Mouse (Mus musculus): ENCODE measurements around the gene Tcf25. TPM values are rescaled to one million over a fixed set of nuclear protein-coding genes. Genes with fewer than 3 reads are reported as not detected.
A peak's percentile ranks its signal among the peaks of the same experiment; 100 is the strongest.

The Tcf25 gene
- polyA plus RNA-seq, 1 experiment from 2014 or later = 165 TPM

DNA sequence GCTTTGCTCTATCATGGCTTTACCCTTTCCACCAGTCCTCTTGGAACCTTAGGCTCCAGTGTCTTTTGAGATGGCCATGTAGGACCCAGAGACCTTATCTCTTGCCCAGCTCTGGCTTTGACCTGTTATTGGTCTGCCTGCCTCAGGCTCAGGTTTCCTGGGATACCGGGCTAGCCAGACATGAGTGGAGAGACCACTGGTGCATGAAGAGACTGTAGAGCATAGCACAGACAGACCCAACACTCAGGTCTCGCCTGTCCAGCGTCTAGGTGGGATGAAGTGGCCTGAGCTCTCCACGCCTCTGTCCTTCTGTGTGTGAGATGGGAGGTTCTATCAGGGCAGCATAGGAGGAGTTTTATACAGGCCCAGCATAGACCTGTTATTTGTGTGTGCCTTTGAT is 24.5 kb upstream of the Tcf25 start:
- no peak for DNase-seq (ENCODE audit: low spot score)

DNA sequence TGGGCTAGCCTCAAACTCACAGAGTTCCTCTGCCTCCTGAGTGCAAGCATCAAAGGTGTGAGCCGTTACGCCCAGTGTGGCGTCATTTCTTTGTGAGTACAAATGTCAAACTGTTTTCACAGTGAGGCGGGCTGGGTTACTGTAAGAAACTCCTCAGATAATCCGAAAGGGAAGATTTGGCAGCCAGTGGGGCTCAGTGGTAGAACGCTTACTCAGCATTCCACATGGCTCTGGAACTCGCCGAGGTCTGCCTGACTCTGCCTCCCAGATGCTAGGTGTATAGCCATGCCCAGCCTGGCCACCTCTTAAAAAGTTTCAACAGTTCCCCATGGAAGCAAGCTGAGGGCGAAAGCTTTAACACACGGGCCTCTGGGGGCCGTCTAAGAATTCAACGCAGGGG is 21.4 kb upstream of the Tcf25 start:
- DNase-seq (ENCODE audit: low spot score) = no peak

DNA sequence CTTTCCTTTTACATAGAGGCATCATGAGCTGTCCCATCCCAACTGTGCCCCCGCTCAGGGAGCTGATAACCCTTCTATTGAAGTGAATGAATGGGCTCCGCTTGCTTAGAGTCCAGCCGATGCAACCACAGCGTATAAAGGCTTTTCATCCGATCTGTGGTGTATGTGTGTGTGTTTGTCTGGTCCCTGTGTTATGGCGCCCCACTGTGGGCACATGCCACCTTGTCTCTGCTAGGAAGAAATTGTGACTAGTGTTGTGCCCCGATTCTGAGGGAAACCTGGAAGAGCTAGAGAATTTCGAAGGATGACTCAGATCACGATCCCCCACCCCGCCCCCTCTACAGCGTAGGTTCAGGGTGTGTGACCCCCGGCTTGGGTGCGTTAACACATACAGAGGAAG is 20.8 kb upstream of the Tcf25 start:
- DNase-seq (ENCODE audit: low spot score) = peak; percentile 25

DNA sequence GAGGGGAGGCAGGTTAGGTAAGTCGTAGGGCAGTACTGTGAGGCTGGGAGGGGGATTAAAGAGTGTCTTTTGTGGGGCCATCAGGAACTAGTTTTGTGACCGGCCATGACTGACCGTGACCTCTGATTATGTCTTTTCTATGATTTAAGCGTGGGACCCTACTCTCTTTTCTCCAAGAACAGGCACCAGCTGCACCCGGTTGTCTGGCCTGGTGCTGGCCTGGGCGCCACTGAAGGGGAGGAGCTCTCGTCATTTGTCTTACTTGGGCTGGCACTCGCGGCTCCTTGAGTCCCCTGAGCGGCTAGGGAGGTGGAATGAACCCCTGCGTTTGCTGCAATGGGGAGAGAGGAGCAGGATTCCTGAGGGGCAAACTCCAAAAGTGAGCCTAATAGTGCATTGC is 20.3 kb upstream of the Tcf25 start:
- DNase-seq (ENCODE audit: low spot score) = no peak

DNA sequence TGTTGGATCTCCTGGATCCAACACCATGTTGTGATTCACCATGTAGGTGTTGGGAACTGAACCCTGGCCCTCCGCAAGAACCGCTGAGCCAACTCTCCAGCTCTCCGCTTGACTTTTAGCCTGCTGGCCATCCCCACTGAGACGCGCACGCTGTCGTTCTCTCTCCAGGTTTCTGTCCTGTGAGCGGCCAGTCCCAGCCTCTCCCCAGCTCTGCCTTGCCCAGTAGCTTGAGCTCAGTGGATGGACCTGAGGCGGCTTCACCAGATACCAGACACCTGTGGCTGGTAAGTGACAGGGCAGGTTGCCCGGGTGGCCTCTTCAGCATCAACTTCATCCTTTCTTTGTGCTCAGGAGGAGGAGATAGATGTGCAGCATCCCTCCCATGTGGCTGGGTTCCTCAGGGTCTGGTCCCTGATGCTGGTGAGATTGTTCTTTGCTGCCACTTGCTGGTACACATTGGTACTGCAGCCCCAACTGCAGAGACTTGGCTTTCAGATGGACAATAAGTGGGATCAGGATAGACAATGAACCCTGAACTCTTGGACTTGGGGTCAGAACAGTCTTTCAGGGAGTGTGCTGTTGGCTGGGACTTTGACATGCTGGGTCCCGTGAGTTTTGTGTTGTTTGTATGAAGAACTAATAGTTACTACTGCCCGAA is 12.3 kb upstream of the Tcf25 start:
- peak; percentile 78 for DNase-seq (ENCODE audit: low spot score)

DNA sequence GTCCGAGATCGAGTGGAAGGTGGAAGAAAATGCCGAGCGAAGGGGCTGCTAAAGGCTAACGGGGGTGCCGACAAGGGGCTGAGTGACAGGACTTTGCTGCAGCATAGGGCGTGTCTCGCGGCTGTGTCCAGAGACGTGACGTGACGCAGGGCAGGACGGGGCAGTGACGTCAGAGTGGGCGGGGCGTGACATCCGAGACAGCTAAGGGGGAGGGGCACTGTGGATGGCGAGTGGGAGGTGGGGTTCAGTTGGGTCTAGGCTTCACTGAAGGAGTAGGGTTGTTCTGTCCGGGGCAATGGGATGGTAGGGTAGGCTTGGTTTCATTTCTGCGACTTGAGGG is 656 bp downstream of the Tcf25 start:
- peak; percentile 88 for DNase-seq (ENCODE audit: low spot score)

DNA sequence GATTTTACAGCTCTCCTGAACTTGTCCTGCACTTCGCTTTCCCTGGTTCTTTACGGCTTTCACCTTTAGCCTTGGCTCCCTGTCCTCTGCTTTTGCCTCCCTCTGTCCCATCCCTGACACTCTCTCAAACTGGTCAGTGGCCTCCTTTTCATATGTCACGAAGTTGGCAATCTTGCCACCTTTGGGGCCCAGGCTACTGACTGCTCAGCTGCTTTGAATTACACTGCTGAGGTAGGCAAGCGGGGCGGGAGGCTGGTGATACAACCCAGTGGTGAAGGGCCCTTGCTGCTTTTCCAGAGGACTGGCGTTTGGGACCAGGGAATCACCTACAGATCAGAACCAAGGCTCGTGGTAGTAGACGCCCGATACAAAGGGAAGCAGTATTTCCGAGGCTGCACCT is 2.1 kb downstream of the Tcf25 start:
- DNase-seq (ENCODE audit: low spot score) = no peak

DNA sequence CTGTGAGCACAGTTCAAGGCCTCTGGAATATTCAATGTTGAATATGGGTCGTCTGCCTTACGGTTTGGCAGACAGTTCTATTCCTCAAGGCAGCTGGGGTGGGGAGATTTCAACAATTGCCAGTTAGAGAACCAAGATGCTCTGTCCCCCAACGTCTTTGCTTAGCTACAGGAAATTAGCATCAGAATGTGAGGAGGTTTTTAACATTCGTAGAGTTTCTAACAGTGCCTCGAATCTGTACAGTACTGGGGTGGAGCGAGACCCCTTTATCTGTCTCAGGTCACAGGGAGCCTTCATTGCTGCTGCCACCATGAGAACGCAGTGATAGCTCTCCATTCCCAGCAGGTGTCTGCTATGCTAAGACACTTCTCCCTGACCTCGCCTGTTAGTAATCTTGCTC is 2.6 kb downstream of the Tcf25 start:
- no peak for DNase-seq (ENCODE audit: low spot score)

DNA sequence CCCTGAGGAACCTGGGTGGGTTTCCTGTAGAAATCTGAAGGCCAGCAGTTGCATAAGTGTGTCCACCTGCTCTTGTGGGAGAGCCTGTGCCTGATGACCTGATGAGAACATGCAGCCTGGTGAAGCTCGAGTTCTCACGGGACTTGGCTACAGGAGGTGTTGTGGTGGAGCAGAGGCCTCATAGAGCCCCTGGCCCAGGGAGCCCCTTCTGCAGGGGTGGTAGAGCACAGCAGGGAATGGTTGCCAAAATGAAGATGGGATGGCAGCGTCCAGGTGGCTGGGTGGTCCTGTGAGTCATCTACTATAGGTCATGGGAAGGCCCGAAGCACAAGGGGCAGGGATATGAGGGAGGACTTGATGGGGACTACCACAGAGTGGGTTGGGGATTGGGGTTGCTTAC is 8.2 kb downstream of the Tcf25 start:
- DNase-seq (ENCODE audit: low spot score) = no peak

DNA sequence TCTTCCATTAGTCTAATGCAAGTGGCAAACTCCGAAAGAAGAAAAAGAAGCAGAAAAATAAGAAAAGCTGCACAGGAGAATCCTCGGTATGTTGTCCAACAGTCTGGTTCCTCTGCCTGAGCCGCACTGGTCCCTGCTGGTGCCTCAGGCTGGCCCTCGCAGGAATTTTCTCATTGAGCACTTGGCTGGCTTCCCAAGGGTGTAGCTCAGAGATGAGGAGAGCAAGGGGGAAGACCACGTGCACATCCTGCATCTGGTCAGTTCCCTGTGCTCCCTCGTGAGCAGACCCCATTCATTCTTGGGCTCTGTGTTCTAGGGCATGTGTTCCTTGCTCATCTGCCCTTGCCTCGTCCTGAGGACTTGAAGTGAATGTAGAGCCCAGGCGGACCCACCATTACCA is 9.0 kb downstream of the Tcf25 start:
- DNase-seq (ENCODE audit: low spot score) = no peak

DNA sequence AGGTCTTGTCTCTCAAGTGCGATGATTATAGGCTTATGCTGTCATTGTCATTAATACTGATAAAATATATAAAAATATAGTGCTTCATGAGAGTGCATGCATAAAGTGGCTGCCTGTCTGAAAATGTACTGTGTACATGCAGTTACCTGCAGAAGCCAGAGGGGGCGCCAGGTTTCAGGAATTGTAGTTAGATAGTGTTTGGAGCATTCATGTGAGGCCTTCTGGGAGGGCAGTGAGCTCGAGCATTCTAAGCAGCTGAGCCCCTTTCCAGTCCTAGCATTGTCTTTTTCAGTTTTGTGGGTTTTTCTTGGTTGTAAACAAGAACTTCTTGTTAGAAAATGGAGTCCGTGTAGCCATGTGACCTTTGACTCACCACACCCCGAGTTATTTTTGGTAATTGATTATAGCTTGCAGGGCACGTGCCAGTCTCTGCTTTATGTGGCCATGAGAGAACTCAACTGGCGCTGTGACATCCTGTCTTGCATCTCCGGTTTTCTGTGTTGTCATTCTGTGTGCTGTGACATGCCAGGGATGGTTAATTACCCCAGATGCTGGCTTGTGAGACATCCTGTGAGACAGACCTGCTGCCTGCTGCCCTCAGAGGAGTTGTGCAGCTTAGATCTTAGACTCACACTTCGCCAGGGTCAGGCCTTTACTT is 11.5 kb downstream of the Tcf25 start:
- peak; percentile 52 for DNase-seq (ENCODE audit: low spot score)

DNA sequence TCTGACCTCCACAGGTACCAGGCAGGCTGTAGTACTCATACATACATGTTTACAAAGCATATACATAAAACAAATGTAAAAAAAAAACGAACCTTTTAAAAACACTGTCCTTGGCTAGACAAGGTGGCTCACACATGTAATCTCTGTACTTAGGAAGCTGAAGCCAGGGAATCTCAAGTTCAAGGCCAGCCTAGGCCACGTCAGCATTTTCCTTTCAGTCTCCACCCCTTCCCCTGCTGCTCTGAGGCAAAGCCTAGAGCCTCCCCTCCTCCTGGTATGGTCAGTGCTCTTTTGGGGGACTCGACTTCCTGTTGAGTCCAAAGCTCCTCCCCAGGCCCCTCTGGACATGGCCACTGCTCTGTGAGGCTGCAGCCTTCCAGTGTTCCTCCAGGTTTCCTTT is 13.5 kb downstream of the Tcf25 start:
- no peak for DNase-seq (ENCODE audit: low spot score)

DNA sequence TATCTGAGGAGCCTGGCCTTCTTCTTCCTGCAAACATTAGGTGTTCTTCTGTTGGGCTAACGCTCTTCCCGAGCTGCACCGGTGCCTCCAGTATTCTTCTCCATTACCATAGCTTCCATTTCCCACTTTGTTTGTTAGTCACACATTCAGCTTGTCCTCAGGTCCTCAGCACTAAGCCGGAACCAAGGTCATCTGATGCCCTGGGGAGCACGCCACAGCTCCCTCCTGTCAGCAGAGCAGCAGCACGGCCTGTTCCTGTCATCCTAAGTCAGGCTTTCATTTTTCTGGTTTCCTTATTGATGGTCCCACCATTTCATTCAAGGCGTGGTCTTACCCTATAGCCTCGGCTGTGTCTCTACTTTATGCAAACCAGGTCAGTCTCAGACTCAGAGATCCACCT is 14.2 kb downstream of the Tcf25 start:
- DNase-seq (ENCODE audit: low spot score) = no peak

DNA sequence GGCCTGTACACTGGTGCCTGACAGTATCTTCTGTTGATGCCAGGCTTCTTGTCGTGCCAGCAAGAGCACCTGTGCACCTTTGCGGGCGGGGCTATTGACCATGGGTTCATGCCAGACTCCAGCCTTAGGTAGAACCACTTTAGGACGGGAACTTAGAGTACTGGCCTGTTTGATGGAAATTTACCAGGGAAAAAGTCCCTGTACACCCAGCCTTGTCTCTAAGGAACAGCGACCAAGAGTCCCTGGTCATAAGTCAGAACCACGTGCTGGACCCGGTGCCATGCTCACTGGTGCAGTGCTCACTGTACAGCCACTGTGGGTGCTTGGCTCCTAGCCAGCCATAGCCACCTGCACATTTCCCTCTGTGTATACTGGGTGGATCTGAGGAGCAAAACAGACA is 15.5 kb downstream of the Tcf25 start:
- DNase-seq (ENCODE audit: low spot score) = no peak

DNA sequence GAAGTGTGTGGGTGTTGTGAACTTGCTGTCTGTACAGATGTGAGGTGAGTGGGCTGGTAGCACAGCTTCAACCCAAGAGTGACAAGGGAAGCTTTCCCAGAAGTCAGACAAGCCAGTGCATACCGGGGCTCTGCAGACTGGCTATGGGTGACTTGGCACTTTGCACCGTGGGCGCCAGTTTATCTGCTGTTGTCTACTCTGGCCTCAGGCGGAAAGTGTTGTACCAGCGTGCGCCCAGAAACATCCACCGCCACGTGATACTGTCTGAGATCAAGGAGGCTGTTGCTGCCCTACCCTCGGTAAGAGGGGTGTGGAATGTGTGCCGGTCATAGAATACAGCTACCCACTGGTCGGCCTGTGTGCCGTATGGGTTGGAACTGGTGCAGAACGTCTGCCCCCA is 24.8 kb downstream of the Tcf25 start:
- DNase-seq (ENCODE audit: low spot score) = no peak

DNA sequence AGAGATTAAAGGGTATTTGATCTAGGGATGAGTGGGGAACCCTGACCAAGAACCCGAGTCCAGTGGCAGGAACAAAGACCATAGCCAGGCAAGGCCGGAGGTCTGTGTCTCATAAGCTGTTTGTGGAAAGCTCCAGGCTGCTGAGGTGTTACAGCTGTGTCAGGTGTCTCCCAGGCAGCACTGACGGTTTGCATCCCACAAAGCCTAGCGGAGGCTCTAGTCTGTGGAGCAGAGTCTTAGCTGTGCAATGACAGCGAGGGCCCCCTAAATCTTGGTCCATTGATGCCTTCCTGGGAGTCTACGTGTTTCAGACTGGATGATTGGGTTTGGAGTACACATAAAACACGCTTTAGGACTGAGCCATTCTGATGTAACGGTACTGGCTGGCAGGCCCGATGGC is 28.4 kb downstream of the Tcf25 start:
- DNase-seq (ENCODE audit: low spot score) = peak; percentile 60

DNA sequence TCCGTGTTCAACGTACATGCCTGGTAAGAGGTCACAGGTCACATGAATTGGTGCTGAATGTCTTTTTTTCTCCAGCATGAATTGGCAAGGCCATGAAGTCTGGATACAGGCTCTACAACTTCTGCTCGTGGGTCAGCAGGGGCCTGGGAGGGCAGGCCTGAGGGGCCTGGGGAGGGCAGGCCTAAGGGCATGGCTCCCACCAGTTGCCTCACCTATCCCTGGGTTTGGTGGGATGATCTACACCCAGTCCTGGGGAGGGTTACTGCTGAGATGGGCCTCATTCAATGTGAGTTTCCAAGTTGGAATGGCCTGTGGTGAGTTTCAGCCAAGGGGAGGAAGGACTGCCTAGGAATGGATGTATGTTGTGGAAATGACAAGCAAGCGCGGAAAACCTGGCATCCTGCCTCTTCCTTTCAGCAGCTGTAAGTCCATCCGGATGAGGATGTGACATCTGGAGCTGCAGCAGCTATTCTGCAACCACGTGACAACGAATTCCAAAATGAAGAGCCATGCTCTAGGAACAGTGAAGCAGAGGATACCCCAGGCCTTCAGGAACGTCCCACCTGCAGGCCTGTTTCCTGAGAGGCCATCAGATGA is 29.3 kb downstream of the Tcf25 start:
- DNase-seq (ENCODE audit: low spot score) = no peak

DNA sequence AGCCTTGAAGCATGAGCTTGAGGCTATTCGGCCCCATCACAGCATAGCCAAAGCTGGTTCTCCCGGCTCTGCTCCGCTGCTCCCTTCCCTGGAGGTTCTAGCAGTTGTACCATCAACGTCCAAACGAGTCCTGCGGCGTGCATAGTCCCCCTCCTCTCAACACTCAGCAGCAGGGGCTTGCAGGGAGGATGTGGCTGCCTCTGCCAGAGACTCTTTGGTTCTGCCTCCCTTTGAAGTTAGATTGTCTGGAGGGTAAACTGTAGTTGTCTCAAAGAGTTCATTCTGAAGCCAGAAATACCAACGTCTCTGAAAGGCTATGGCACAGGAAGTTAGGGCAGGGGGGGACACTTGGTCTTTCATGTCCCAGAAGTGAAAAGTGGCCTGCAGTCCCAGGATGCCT is 31.0 kb downstream of the Tcf25 start:
- DNase-seq (ENCODE audit: low spot score) = peak; percentile 87

DNA sequence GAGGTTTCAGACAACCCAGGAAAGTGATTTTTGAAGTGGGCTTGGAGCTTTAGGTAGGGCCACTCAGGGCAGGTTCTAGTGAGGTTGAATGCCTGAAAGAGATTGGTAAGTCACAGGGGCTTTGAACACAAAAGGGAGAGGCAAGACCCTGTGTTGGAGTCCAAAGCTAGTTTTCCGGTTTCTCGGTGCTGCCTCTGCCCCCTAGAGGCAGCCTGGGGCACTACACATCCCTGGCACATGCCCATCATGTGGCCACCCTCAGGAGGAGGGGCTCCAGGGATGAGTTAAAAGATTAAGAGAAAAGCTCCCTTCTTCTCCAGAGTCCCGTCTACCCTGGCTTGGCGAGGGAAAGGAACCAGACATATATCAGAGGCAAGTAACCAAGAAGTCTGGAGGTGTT is 33.2 kb downstream of the Tcf25 start, which contains the start of gene Mc1r:
Mc1r (plus strand) TSS at position 322 of the 400 bp plus-strand sequence.
- DNase-seq (ENCODE audit: low spot score) = peak; percentile 85

DNA sequence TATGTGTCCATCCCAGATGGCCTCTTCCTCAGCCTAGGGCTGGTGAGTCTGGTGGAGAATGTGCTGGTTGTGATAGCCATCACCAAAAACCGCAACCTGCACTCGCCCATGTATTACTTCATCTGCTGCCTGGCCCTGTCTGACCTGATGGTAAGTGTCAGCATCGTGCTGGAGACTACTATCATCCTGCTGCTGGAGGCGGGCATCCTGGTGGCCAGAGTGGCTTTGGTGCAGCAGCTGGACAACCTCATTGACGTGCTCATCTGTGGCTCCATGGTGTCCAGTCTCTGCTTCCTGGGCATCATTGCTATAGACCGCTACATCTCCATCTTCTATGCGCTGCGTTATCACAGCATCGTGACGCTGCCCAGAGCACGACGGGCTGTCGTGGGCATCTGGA is 34.1 kb downstream of the Tcf25 start:
- no peak for DNase-seq (ENCODE audit: low spot score)

DNA sequence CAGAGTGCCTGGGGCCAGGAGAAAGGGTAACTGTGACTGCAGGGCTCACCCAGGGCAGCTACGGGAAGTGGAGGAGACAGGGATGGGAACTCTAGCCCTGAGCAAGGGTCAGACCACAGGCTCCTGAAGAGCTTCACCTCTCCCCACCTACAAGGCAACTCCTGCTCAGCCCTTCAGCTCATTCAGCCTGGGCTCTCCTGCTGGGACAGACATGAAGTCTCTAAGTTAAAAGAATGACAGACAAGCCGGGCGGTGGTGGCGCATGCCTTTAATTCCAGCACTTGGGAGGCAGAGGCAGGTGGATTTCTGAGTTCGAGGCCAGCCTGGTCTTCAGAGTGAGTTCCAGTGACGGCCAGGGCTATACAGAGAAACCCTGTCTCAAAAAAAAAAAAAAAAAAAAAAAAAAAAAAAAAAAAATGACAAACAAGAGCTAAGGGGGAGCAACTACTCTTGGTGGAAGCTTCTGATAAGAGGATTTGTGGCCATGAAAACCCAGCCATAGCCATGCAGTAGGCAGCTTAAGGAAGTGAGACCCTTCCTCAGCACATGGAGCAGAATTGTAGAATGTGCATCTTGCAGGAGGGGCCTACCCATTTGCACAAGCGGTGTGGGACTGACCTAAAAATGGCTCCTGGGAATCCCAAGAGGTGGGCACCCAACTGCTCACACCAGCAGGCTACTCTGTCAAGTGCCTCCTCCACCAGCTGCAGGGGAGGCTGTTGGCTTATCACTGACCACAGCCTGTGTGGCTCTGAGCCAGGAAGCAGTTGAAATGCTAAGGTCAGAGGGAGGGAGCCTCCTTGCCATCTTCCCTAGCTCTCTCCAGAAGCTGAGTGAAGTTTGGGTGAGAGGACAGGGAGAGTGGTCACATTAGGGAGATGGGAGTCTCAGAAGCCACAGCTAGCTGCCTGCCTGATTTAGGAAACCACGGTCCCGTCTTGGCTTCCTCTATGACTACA is 35.3 kb downstream of the Tcf25 start:
- peak; percentile 16 for DNase-seq (ENCODE audit: low spot score)

DNA sequence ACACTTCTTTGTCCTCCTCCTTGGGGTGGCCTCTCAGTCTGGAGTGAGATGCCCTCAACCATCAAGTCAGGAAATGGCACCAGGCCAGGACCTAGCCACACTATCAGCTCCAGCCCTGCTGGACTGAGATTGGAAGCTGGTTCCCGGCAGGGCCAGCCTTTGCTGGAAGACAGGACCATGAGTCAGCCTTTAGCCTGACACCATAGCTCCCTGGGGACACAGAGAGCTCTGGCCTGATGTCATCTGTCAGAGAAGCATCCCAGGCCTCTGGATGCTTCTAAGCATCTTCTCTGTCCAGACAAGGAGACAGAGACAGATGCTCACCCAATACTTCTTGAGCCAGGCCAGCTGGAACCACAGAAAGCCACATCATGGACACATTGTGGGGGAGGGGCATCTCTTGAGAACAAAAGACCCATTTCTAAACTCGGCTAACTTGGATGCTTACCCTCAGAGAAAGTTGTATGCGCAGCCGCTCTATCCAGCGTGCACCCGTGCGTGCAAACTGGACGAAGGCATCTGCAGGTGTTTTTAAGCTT is 36.6 kb downstream of the Tcf25 start:
- no peak for DNase-seq (ENCODE audit: low spot score)

Data from thymus, postnatal 0 days (tissue).